Mouse (Mus musculus): ENCODE data around the gene Tor1b.

Tor1b gene

DNA sequence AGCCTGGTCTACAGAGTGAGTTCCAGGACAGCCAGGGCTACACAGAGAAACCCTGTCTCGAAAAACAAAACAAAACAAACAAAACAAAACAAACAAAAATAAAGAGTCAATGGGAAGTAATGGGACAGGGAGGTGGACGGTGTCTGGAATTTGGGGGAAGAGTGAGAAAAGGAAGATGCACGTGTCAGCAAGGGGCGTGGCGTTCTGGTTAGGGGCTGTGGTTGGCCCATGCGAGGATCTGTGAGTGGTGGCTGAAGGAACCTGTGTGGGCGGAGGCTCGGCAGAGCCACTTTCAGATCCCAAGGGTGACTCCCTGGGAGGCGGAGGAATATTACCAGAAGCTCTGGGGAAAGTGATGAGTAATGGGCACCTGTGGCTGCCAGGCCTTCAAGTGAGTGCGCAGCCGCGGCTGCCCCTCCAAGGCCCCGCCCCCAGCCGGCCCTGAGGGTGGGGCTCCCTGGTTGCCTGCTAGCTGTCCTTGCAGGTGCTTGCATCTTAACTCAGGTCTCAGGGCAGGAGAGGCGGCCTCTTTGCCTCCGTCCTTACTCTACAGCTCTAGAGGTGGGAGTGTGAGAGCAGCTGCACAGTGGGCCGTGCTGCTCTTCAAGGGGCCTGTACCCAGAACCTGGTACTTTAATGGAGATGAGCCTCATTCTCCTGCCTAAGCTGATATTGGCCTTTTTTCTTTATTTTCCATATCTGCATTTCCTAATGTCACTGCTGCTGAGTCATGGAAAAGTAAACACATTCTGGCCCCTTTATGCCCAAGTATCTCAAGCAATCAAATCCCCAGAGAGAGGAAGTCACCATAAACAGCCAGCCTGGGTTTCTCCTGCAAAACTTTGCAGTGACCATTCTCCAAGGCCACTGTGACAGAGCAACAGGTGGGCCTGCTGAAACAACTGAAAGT, 32.6 kb downstream of the Tor1b start:
- in situ Hi-C loops (cut with MseI, MboI): no loop called here

DNA sequence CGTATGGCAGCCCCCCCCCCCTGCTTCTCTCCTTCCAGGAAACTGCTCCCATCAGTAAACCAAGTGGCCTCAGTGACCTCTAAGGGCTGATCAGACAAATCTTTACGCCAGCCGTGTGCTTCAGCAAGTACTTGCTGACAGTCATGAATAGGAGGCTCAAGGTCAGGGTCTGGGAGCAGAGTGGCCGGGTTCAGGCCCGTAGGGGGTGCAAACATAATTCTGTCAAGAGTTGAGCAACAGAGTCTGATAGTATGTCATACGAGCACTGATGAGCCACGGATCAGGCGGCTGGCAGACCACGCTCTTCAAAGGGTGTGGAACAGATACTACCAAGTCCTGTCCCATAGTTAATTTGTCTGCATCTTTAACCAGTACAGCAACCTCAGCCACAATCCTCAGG, 37.5 kb downstream of the Tor1b start:
- in situ Hi-C loops (cut with MseI, MboI): no loop called here

DNA sequence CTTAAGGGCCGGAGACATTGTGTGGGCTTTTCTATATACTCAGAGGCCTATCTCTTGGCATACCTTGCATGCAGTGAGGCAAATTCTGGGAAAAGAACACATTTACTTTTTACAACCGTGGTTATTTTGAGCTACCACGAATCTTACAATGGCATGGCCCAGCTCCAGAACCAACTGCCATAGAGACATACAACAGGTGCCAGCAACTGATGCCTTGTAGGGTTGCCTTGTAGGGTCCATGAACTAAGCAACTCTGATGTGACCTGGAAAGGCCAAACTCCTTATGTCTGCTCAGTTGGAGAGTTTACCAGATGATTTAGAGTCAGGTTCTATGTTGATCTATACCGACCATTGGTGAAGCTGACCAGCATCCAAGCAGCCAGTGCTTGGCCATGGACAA, 42.1 kb downstream of the Tor1b start:
- in situ Hi-C loops (cut with MseI, MboI): no loop called here

DNA sequence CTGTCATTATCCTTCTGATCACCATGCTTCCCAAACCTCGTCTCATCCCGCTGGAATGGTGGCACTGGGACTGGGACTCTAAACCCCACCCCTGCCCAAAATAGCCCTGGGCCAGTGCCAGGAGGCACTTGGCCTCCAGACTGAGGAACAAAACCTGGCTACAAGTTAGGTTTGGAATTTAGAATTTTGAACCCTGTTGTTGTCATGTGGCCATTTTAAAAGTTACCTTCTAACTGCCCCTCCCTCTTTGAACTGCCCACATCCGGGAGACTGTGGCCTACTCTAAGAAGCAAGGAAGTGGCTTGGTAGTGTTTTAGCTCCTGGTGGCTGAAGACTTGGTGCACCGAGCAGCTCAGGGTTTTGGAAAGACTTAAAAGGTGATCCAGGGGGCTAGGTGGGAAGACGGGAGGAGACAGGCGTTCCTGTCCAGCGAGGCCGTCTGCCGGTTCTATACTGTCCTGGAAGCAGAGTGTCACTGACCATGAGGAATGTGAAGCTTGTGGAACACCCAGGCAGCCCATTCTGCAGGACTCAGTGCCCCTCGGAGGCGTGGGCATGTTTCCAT, 42.8 kb downstream of the Tor1b start:
- in situ Hi-C loops (cut with MseI, MboI): no loop called here

DNA sequence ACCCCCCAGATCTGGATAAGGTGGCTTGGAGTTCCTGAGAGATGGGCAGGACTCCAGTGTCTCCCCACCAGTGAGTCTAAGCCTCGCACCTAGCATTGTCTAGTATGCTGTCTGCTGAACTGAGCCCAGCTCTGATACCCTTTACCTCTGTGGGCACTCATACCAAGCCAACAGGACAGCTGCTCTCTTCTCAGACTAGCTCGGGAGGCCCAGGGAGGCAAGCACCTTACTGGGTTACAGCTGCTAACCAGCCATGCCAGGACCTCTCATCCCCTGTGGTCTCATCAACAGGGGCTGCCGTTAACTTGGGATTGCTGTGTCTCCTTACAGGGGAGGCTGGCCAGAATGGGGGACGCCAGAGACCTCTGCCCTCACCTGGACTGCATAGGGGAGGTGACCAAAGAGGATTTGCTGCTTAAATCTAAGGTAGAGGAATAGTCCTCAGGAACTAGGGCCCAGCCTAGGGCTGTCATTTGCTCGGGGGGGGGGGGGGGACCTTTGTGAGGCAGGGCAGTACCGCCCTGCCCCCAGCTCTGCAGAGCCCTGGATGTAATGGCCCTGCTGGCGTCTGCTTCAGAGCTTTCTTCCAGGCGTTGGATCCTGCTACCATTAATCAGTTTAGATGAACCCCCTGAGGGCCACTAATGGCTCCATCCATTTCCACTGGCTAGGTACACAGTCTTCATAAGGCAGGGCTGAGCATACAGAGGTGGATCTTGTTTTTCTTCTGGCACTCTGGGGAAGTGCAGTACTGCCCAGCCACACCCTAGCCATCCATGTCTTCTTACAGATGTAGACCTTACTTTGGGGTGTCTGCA, 45.9 kb downstream of the Tor1b start:
- in situ Hi-C loops (cut with MseI, MboI): no loop called here

DNA sequence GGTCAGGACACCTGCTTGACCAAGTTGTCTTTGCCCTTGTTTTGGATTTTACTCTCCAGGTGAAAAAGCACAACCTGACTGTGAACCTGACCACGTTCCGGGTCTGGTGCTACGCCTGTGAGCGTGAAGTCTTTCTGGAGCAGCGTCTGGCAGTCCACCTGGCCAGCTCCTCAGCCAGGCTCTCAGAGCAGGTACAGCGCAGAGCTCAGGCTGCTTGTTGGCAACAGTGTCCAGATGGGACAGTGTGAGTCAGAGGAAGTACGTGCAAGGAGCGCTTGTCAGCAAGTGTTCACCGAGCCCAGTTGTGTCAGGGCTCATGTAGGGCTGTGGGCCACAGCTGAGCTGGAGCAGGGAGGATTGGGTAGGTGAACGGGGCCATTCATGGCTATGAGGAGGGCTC, 50.1 kb downstream of the Tor1b start:
- in situ Hi-C loops (cut with MseI, MboI): no loop called here

DNA sequence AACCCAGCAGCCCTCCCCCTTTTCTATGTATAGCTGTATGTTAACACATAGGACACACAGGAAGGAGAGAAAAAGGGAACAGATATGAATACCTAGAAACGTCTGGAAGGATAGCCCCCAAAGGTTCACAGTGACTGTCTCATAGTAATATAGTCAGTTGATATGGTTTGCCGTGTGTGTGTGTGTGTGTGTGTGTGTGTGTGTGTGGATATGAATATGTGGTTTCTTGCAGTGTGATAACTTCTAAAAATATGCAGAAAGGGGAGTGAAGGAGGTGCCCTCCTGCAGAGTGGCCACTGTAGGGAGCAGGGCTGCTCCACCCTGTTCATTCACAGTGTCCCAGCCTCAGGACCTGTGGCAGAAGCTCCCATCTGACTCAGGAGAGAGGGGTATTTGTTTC, 52.7 kb downstream of the Tor1b start:
- in situ Hi-C loops (cut with MseI, MboI): no loop called here

DNA sequence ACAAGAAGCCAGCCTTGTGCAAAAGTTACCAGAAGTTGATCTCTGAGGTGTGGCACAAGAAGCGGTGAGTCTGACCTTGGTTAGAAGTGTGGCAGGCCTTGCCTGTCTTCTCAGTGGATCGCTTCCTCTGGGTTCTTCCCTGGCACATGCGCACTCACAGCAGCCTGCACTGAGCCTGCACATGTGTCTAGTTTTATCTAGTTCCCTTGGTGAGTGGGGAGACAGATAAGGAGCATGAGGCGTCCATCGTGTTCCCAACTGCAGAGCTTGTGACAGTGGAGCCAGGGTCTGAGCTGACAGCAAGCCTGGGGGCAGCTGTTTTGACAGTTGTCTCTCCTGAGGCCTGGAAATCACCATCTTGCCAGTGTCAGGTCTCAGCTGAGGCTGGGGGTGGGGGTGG, 53.7 kb downstream of the Tor1b start:
- in situ Hi-C loops (cut with MseI, MboI): no loop called here

DNA sequence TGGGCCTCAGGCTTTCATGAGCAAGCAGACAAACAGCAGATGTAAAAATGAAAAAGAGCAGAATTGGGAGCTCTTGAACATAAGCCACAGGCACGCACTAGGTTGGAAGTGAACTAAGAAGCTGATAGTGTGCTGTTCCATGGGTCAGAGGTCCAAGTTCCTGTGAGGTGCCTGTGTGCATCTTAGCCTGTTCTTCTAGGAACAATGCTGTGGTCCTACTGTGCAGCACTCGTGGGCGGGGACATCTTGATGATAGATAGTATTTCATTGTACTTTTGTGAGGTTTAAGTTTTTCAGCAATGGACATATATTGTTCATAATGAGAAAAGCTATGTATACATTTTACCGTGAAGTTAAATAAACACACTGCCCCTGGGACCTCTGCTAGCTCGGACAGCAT, 54.4 kb downstream of the Tor1b start:
- in situ Hi-C loops (cut with MseI, MboI): no loop called here

All from mouse trophoblast stem cell (cell line).